Mouse (Mus musculus) cortical plate, adult 2 months (tissue): ENCODE results near the gene P4ha2. TPM values are rescaled to one million over a fixed set of nuclear protein-coding genes. Genes with fewer than 3 reads are reported as not detected.

Experiments
- H3K27ac ChIP-seq: fragments of 200-500 bp; 2 replicates; pipeline ENCODE4 v1.5.1; 2012; ENCODE audit warnings: low read length, control low read depth, inconsistent platforms; ENCODE audit not compliant: insufficient read depth
- H3K4me1 ChIP-seq: fragments of 200-500 bp; 2 replicates; pipeline ENCODE4 v1.6.1; 2011; ENCODE audit warnings: low read length; ENCODE audit not compliant: control insufficient read depth, insufficient read depth
- H3K4me3 ChIP-seq: fragments of 200-500 bp; 2 replicates; pipeline ENCODE4 v1.5.1; 2011; ENCODE audit warnings: mild to moderate bottlenecking, low read length, control low read depth; ENCODE audit not compliant: insufficient read depth
- CTCF ChIP-seq: fragments of 200-500 bp; IDR thresholded peaks from 2 replicates; pipeline ENCODE4 v1.5.1; 2011; ENCODE audit warnings: mild to moderate bottlenecking, control low read depth, low read length; ENCODE audit not compliant: insufficient read depth; ENCODE audit errors: extremely low read depth
- POLR2A ChIP-seq: fragments of 200-500 bp; IDR thresholded peaks from 2 replicates; pipeline ENCODE4 v1.6.1; 2011; ENCODE audit warnings: mild to moderate bottlenecking, low read length, control low read depth; ENCODE audit not compliant: insufficient read depth; ENCODE audit errors: extremely low read depth
- polyA plus RNA-seq: library from polyadenylated mRNA; depleted of rRNA; stranded (reverse); fragments of >200 nt; gene quantifications from 2 replicates; pipeline ENCODE4 v1.2.3, GENCODE M21; 2012

Gene P4ha2
- polyA plus RNA-seq, 1 experiment = 16.2 TPM

DNA sequence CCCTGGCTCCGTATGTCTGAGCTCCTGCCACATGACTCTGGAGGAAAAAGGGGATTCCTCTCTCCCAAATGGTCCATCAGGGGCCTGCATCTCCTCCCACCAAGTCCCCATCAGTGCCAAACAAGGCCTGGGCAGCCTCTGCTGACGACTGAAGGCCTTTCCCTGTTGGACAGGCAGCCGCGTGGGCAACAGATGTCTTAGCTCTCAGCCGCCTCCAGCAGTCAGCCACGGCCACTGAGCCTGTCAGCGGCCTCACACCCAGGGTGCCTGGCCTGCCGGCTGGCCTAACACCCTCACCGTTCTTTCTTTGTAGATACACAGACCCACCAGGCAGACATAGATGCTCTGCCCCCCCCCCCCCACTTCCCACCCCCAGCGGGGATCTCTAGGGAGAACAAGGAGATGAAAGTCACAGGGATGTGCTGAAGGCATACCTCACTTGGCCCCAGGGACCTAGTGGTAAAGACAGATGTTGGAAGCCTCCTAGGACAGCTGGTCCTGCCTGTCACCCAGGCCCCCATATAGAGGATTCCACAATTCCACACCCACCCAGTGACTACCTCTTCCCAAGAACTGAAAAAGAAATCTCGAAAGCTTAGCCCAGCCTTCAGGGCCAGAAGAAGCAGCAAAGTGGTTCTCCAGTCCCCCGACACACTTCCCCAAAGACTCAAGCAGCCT lies 32.4 kb upstream of the P4ha2 start:
- Histone ChIP-seq H3K4me1 (no peaks in the 10 kb centered on the region), H3K4me3 (peak overlapping the region; percentile 35; the same call in 1 of the 2 replicates), H3K27ac (0 out of 2 replicates have a peak overlapping the region, but pooled peaks have one; percentile 31)
- TF ChIP-seq CTCF (no peak), POLR2A (no peak)

DNA sequence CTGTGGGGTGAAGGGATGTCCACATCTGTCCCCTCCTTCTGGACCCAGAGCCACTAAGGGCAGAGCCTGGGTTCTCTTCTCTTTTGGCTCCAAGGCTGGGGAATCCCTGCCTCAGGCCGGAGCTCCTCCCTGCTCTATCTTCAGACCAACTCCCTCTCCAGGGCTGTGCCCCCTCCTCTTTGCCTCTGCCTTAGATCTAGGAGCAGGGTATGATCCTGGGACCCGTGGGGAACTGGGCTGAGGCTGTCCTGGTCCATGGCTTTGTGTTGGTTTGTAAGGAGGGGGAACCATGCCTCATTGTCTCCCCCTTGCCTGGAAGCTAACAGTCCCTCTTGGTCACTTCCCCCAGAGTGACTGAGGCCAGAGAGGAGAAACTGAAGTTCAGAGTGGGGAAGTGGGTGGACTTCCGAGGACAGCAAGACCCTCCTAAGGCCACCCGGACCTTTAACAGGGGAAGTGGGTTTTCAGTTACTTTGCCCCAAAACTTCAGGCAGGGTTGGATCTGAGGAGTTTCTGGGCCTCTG lies 31.8 kb upstream of the P4ha2 start:
- TF ChIP-seq CTCF = no peak
- TF ChIP-seq POLR2A = no peak
- H3K4me1 ChIP-seq = no peaks in the 10 kb centered on the region
- peak overlapping the region; percentile 49 for H3K27ac ChIP-seq
- H3K4me3 ChIP-seq = peak overlapping the region; percentile 35

DNA sequence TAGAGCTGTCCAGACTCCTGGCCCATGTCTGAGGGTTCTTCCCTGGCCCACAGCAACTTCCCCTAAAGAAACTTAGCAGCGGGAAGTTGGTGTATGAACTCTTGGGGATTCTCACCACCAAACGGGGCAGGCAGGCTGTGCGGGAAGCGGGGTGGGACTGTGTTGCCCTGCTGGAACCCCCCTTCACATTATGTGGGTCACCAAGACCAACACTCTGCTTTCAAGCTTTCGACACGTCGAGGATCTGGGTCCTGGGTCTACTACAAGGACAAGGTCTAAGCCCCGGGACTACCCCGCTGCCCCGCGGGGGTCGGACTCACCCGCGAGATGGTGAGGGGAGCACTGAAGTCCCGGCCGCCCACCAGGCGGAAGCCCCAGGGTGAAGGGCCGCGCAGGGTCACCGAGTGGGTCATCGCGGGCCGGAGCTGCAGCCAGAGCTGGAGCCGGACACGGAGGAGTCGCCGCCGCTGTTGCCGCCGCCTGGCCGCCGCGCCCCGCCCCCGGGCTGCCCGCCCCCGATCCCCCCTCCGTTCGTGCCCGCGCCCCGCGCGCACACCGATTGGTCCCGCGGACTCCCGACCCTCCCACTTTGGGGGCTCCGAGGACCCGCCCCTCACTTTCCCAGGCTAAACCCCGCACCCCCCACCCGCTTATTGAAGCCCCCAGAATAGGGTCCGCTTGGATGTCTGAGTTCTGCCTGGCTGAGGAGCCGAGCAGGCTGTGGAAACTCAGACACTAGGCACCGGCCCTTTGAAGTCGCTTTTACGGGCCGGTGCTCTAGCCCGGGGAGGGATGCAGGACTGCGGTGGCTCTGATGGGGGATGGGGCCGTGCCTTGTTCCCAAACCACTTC lies 31.1 kb upstream of the P4ha2 start, which contains the start of gene Pdlim4:
TSS of gene Pdlim4 (minus strand) at position 495 of the 852 bp plus-strand sequence.
- TF ChIP-seq CTCF (no peak), POLR2A (no peak)
- H3K27ac ChIP-seq = peak within 1 kb of the TSS; percentile 49

DNA sequence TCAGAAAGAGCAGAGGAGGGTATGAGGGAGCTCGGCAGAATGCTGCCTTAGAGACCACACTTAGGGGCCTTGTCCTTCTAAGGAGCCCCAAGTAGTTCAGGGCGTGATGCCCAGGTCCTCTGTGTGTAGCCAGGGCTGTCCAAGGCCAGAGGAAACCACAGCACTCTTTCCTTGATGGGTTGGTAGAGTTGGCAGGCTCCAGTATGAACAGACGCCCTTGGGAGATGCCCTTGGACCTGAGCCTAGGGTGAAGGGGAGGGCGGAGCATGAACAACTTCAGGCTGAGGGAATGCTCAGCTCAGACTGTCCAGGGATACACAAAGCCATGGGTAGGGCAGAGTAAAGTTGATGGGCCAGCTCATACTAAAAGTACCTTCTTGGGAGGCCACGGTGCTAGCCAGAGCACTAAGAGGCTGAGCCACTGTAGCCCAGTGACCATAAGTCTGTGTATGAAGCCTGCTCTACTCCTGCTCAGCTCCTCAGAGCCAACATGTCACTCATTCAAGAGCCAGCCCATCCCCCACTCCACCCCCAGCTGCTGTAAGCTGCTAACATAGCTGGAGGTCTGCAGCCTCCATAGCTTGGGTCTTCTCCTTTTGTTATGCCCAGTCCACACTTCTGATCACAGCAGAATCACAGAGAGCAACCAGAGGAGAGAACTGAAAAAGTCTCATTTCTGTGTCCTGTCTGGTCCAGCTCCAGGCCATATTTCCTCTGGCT lies 28.0 kb upstream of the P4ha2 start:
- no peaks in the 10 kb centered on the region for H3K4me1 ChIP-seq
- no peak overlapping the region for H3K4me3 ChIP-seq
- H3K27ac ChIP-seq = no peak overlapping the region
- TF ChIP-seq CTCF (no peak), POLR2A (no peak)

More for the DNA sequence above, 31.1 kb upstream of the P4ha2 start, which contains the start of gene Pdlim4:
- Histone ChIP-seq H3K4me3 (peak within 1 kb of the TSS; percentile 35), H3K4me1 (no peaks in the 10 kb centered on the region)

DNA sequence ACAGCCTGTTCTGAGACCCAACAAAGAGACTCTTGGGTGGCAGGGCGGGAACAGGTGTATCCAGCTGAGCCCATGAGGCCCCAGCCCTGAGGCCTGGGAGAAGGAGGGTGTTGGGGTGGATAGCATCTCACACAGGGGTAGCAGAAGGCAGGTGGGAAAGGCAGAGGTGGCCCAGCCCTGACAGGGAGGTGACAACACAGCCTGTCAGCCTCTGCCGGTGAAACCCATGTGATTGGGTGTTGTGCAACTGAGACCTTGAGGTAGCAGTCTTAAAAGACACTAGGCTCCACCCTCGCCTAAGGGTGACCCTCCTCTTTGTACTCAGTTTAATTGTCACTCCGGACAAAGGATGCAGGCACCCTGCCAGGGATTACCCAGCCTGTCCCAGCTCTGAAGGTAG lies 26.6 kb upstream of the P4ha2 start:
- Histone ChIP-seq H3K4me1 (no peaks in the 10 kb centered on the region), H3K27ac (no peak overlapping the region), H3K4me3 (no peak overlapping the region)
- TF ChIP-seq POLR2A (no peak), CTCF (no peak)

DNA sequence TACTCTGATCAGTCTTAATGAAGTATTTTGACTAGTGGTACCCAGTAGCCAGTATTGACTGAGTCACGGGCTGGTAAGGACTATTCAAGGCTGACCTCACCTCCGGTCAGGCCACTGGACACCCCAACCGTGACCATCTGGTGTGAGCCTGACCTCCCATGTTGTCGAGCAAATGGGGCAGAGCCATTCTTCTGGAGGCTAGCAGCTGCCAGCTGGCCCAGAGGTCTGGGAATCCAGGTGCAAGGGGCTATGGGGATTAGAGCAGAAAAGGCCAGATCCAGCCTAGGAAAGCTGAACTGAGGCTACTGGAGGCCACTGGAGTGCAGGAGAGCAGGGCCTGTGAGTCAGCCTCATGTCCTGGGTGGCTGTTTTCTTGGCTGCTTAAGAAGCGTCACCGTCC lies 24.5 kb upstream of the P4ha2 start:
- H3K4me3 ChIP-seq = no peak overlapping the region
- H3K27ac ChIP-seq = no peak overlapping the region
- TF ChIP-seq POLR2A (no peak), CTCF (no peak)
- no peaks in the 10 kb centered on the region for H3K4me1 ChIP-seq

DNA sequence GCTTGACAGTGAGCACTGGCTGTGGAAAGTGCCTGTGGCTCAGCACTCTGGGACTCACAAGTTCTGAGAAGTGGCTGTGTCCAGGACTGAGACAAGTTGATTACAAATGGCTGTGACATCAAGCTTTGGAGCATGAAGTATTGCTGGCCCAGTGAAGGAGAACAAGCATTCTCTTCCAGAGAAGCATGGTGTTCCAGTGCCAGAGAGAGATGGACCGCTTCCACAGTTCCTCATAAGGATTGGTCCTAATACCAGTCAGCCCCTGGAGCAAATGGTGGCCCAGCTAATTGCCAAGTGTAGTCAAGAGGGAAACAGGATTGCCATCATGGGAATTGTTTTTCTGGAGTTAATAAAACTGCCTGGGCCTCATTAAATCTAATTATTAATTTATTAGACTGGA lies 23.8 kb upstream of the P4ha2 start:
- Histone ChIP-seq H3K27ac (0 out of 2 replicates have a peak overlapping the region, but pooled peaks have one; percentile 29), H3K4me3 (no peak overlapping the region), H3K4me1 (no peaks in the 10 kb centered on the region)
- TF ChIP-seq CTCF = no peak
- no peak for TF ChIP-seq POLR2A

DNA sequence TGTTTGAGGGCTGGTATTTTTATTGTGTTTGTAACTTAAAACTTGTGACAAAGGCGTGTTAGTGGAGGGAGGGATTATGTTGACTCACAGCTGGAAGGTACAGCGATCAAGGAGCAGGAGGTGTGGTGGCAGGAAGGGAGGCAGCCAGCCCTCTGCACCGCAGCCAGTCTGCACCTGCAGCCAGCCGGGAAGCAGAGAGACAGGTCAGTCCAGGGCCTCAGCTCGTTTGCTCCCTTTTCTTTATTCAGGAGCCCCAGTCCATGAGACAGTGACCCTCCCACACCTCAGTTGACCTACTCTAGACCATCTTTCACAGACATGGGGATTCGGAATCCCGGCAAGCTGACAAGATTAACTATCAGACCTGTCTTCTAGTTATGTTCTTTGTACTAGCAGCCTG lies 19.5 kb upstream of the P4ha2 start:
- Histone ChIP-seq H3K4me1 (no peaks in the 10 kb centered on the region), H3K27ac (no peak overlapping the region), H3K4me3 (no peak overlapping the region)
- no peak for TF ChIP-seq POLR2A
- no peak for TF ChIP-seq CTCF

DNA sequence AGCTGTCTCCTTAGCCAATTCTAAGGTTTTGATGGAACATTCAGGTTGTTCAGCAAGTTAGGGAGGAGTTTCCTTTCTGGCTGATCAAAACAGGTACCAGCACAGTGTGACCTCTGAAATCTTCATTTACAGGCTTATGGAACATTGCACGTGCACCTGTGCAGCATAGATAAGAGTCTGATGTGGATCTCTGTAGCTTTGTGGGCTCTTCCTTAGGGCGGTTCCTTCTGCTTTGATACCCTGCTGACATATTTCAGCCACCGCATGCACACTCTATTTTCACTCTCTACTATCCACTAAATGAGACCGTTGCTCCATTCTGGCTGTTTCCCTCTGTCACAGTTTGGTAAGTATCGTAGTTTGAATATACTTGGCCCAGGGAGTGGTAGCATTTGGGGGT lies 17.2 kb upstream of the P4ha2 start:
- TF ChIP-seq POLR2A (no peak), CTCF (no peak)
- H3K27ac ChIP-seq = no peak overlapping the region
- H3K4me3 ChIP-seq = no peak overlapping the region
- no peaks in the 10 kb centered on the region for H3K4me1 ChIP-seq
